Mouse (Mus musculus) small intestine, adult 2 months (tissue): ENCODE measurements around the gene Ctsw. TPM values are rescaled to one million over a fixed set of nuclear protein-coding genes. Genes with fewer than 3 reads are reported as not detected.

ENCODE experiments used
- H3K27ac ChIP-seq: fragments of 200-500 bp; 2 replicates; pipeline ENCODE4 v1.5.1; 2012; ENCODE audit warnings: low read depth, low read length, control low read depth, inconsistent platforms; ENCODE audit not compliant: insufficient read depth
- H3K27me3 ChIP-seq: fragments of 200-500 bp; 2 replicates; pipeline ENCODE4 v1.6.1; 2012; ENCODE audit warnings: mild to moderate bottlenecking, moderate library complexity, low read length, inconsistent platforms; ENCODE audit not compliant: control insufficient read depth, insufficient read depth
- H3K36me3 ChIP-seq: fragments of 200-500 bp; 2 replicates; pipeline ENCODE4 v1.6.1; 2012; ENCODE audit warnings: mild to moderate bottlenecking, low read length, control low read depth, inconsistent platforms; ENCODE audit not compliant: control insufficient read depth, insufficient read depth
- H3K4me1 ChIP-seq: fragments of 200-500 bp; 2 replicates; pipeline ENCODE4 v1.6.1; 2012; ENCODE audit warnings: low read length, inconsistent platforms, mixed read lengths; ENCODE audit not compliant: control insufficient read depth, insufficient read depth, insufficient read length
- H3K4me3 ChIP-seq: fragments of 200-500 bp; 2 replicates; pipeline ENCODE4 v1.5.1; 2012; ENCODE audit warnings: low read depth, mild to moderate bottlenecking, control low read depth, inconsistent platforms, low read length, moderate library complexity
- CTCF ChIP-seq: fragments of 200-500 bp; IDR thresholded peaks from 2 replicates; pipeline ENCODE4 v1.5.1; 2012; ENCODE audit warnings: low read depth, mild to moderate bottlenecking, control low read depth, inconsistent platforms, low read length, moderate library complexity, mixed read lengths; ENCODE audit not compliant: insufficient replicate concordance, insufficient read length; ENCODE audit errors: extremely low read depth
- POLR2A ChIP-seq: fragments of 200-500 bp; IDR thresholded peaks from 2 replicates; pipeline ENCODE4 v1.6.1; 2012; ENCODE audit warnings: low read depth, mild to moderate bottlenecking, control low read depth, inconsistent platforms, low read length, moderate library complexity
- WGBS: fragments of 180-500 bp; shearing (Covaris S2); methylation state at CpG from one replicate; pipeline ENCODE4 v1.1.7; 2018; 5-methylcytosine and 5-hydroxymethylcytosine counted together
- polyA plus RNA-seq: library from polyadenylated mRNA; depleted of rRNA; stranded (reverse); fragments of >200 nt; gene quantifications from 2 replicates; pipeline ENCODE4 v1.2.3, GENCODE M21; 2012

The Ctsw gene
- polyA plus RNA-seq, 1 experiment: 10.2 TPM

DNA sequence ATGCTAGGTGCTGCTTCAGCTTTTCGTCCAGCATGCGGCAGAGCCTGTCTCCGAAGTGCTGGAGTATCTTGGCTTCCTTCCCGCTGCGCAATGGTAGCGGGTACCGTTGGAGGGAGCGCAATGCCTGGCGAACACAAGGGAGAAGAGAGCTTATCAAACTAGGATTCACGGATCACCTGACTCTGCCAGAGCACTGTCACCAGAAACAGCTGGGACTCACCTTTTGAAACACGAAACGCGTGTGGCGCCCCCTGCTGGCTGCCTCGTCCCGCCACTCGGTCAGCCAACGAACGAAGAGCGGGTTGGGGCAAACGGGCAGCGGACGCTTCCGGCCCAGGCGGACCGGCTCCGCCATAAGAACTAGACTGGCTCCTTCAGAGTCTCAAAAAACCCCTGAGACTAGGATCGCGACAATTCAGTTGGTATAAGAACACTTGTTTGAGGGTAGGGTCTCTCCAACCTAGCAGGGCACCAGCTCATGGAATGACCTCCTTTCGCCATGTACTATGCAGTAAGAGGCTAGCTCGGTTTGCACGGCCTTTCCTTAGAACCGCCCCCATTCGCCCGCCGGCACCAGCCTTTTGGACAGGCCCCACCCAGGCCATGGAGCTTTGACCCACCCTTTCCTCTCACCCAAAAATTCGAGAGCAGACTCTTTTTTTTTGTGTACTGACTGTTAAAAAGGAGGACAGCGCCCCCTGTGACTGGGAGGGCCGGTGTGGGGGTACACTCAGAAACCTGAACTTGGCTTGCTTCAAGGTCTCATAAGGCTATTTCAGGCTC is 19.7 kb upstream of the Ctsw start, which contains the start of gene Mus81:
Gene Mus81, minus strand, starts transcription at position 635 of the 783 bp plus-strand sequence.
- peaks cover 9% of the 10 kb centered on the region for H3K36me3 ChIP-seq
- H3K27me3 ChIP-seq: no peaks in the 10 kb centered on the region
- H3K27ac ChIP-seq: peak within 1 kb of the TSS; percentile 99
- WGBS: under 1% methylated on average over 39 of the region's 39 CpGs
- H3K4me3 ChIP-seq: peak within 1 kb of the TSS; percentile 90
- peak; percentile 69; the same call in 1 of the 2 replicates for TF ChIP-seq POLR2A
- TF ChIP-seq CTCF: peak; percentile 92
- H3K4me1 ChIP-seq: peaks cover 11% of the 10 kb centered on the region; the same call in 1 of the 2 replicates

GRCm38 (mm10) chr19:5486771-5487170 is 18.5 kb upstream of the Ctsw start:
- Histone ChIP-seq H3K27me3 (no peaks in the 10 kb centered on the region), H3K36me3 (peaks cover 7% of the 10 kb centered on the region; the same call in 1 of the 2 replicates), H3K4me1 (peaks cover 8% of the 10 kb centered on the region; the same call in 1 of the 2 replicates), H3K4me3 (no peak overlapping the region), H3K27ac (no peak overlapping the region)
- no peak for TF ChIP-seq POLR2A
- no peak for TF ChIP-seq CTCF
- WGBS: 50% methylated on average over 4 of the region's 4 CpGs

DNA sequence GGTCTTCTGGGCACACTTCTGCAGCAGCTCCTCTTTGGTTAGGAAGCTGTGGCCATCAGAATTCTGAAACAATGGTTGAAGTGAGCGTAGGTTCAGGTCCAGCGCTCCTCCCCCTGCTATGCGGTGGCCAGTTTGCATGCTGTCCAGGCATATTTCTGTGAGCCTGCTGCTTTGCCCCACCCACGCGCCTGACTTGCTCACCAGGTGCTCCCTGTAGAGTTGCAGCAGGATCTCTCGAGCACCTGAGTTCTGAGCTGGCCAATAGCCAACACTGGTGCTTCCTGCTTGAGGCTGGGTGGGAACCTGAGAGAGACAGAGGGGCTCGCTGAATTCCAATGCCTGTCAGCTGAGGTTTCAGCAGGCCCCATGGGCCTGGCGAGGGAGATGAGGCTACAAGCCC is 18.0 kb upstream of the Ctsw start:
- Histone ChIP-seq H3K4me1 (peaks cover 8% of the 10 kb centered on the region; the same call in 1 of the 2 replicates), H3K36me3 (peaks cover 7% of the 10 kb centered on the region; the same call in 1 of the 2 replicates), H3K27ac (no peak overlapping the region), H3K4me3 (no peak overlapping the region), H3K27me3 (no peaks in the 10 kb centered on the region)
- no peak for TF ChIP-seq POLR2A
- no peak for TF ChIP-seq CTCF
- 37% methylated on average over 8 of the region's 8 CpGs for WGBS

DNA sequence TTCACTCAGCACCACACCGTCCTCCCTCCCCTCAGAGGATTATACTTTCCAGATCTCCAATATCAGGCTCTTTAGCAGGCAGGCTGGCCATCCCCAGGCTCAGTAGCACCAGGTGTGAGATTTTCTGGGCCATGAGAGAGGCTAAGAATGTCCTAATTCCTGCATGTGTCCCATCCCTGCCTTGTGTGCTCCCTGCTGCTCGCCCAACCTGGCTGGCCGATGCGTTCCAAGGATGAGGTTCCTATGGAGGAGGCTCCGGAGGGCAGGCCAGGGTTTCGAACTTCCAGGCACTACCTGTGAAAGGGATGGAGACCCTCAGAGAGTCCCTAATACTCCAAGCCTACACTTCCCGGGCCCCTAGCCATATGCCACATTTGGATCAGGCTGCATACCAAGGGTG is 17.5 kb upstream of the Ctsw start:
- H3K27ac ChIP-seq: no peak overlapping the region
- TF ChIP-seq CTCF (no peak), POLR2A (no peak)
- 90% methylated on average over 7 of the region's 7 CpGs for WGBS
- H3K4me3 ChIP-seq: no peak overlapping the region
- H3K36me3 ChIP-seq: peaks cover 7% of the 10 kb centered on the region; the same call in 1 of the 2 replicates
- no peaks in the 10 kb centered on the region for H3K27me3 ChIP-seq
- H3K4me1 ChIP-seq: peaks cover 8% of the 10 kb centered on the region; the same call in 1 of the 2 replicates

DNA sequence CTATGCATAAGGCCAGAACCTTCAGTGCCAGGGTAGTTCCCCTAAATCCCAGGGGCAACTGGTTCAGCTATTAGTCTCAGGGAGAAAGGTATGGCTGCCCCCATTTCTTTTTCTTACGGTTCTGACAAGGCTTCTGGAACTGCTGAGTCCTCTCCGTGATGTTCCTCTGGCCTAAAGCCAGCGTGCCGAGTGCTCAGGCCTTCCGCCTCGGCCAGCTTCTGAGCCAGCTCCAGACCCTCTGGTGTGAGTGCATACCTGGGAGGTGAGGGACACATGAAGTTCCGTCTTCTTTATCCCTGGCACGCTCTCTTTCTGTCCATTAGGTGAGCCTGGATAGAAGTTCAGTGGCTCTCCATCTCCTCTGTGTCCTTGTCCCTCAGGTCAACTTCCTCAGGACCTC is 17.1 kb upstream of the Ctsw start:
- WGBS: 86% methylated on average over 8 of the region's 8 CpGs
- Histone ChIP-seq H3K27me3 (no peaks in the 10 kb centered on the region), H3K4me1 (peaks cover 8% of the 10 kb centered on the region; the same call in 1 of the 2 replicates), H3K4me3 (no peak overlapping the region), H3K27ac (no peak overlapping the region), H3K36me3 (peaks cover 7% of the 10 kb centered on the region; the same call in 1 of the 2 replicates)
- TF ChIP-seq CTCF (no peak), POLR2A (no peak)

DNA sequence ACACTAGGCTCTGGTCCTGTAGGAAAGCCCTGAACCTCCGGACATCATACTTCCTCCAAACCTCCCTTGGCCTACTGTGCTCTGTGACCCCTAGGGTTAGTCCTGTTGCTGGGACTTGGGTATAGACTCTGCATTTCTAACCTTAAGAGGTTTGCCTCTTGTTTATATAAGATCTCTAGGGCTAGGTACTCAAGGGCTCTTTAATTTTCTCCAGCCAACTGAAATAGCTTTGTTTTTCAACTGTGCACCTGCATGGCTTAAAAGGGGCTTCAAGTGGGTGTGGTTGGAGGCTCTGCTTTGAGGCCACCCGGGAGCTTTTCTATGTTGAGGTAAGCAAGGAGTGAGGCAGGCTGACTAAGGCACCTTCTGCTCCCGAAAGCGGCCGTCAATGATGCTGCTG is 16.2 kb upstream of the Ctsw start:
- no peak overlapping the region for H3K27ac ChIP-seq
- no peaks in the 10 kb centered on the region for H3K27me3 ChIP-seq
- H3K4me3 ChIP-seq: no peak overlapping the region
- H3K4me1 ChIP-seq: peaks cover 7% of the 10 kb centered on the region; the same call in 1 of the 2 replicates
- TF ChIP-seq POLR2A (no peak), CTCF (no peak)
- WGBS: 85% methylated on average over 5 of the region's 5 CpGs
- peaks cover 7% of the 10 kb centered on the region; the same call in 1 of the 2 replicates for H3K36me3 ChIP-seq

DNA sequence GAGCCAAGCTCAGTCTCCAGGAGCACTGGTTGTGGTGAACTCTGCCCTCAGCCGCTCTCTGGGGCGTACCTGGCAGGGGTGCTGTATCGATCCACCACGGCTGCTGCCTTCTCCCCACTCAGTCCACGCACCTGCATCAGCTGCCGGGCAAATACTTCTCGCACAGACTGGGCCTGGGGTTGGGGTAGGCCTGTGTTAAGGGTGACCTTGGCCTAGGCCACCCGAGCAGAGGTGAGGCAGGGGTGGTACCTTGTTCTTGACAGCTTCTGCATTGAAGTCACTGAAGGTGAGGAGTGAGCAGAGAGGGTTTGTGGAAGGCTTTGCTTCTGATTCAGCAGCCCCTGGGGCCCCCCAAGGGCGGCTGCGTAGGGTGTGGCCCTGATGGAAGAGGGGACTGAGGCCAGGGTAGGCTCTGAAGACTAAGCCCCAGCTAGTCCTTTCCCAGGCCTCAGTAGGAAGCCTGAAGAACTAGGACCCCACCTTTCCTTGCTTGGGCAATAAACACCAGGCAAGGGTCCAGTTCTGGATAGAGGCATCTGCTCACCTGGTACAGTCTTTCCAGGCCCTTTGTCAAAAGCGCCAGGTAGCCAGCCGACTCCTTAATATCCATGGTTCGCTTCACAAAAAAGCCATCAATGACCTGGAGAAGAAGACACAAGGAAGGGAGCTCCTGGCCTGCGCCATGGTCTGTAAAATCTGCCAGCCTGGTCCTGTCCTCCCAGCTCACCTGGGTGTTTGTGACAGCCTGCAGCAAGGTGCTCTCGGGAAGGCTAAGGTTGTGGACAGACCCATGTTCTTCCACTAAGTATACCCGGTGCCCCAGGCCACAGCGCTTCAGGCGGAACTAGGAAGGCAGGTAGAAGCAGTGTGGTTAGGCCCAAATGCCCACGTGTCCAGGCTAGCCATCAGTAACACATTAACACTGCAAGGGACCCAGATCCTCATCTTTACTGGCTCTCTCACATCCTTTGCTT is 15.4 kb upstream of the Ctsw start:
- no peak overlapping the region for H3K4me3 ChIP-seq
- no peak overlapping the region for H3K27ac ChIP-seq
- peaks cover 7% of the 10 kb centered on the region; the same call in 1 of the 2 replicates for H3K36me3 ChIP-seq
- TF ChIP-seq POLR2A (no peak), CTCF (no peak)
- H3K4me1 ChIP-seq: peaks cover 7% of the 10 kb centered on the region; the same call in 1 of the 2 replicates
- WGBS: 54% methylated on average over 19 of the region's 19 CpGs
- no peaks in the 10 kb centered on the region for H3K27me3 ChIP-seq
